Mouse (Mus musculus) ovary, postnatal 36 days (tissue): ENCODE data around the gene Ctnna3.
"Not testable (repeated sequence)": the region's sequence is repeated elsewhere in the genome, so short reads cannot be mapped to it uniquely, and the experiment has no call there.

Source experiments
- DNase-seq: peaks from one replicate; pipeline ENCODE4 v3.0.0; 2022; ENCODE audit warnings: low spot score, mixed read lengths

Gene Ctnna3

GRCm38 (mm10) chr10:64571311-64571710 lies 1141.4 kb downstream of the Ctnna3 start:
- no peak for DNase-seq

DNA sequence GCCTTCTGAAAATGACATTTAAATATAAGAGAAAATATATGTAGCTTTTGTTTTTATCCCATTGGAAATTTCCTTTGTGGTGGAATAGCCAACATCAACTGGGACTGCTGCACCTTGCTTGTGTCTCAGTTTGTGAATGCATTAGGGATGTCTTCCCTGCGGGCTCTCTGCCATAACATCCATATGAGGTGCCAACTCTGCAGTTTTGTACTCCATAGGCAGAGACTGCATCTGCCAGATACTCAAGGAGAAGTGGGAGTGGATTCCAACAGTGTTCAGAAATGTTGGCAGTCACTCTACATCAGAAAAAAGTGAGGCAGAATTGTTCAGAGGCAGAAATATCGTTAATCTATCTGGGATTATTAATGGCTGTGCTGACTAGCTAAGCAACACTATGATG lies 1158.2 kb downstream of the Ctnna3 start:
- no peak for DNase-seq

DNA sequence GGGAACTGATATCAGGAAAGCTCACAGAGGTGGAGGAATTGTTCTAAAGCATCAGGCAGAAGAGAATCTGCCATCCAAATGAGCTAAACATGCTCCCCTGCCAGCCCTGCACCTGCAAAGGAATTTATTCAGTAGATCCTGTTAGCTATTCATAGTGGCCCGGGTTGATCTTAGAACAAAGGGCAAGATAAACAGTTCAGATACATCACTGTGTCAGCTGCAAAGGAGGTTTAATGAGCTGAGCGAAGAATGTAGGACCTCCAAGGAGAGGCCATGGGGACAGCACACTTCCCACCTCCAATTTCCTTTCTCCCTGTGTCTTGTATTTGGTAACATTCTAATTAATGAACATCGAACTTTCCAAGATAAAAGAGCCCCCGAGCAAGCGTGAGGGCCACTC lies 1206.9 kb downstream of the Ctnna3 start:
- DNase-seq = no peak

DNA sequence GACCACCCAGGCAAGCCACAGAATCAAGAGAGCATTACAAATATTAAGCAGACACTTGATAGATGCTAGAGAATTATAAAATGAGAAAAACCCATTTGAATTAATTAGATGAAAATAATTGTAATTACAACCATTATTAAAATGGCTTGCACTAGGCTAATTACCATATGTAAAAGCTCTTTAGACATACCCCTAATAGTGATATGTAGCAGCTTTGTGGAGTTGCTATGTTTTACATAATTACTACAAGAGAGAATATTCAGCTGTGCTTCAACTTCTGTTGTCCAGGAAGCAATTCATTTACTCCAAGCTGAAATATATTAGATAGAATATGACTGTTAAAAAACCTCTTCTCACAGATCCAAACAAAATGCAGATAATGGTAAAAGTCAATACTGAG lies 1209.2 kb downstream of the Ctnna3 start:
- DNase-seq = no peak

- DNase-seq = no peak
These were observed 1211.2 kb downstream of the Ctnna3 start for GRCm38 (mm10) chr10:64641093-64641492.

GRCm38 (mm10) chr10:64641576-64641975 lies 1211.7 kb downstream of the Ctnna3 start:
- no peak for DNase-seq

- no peak for DNase-seq
These were observed 1214.1 kb downstream of the Ctnna3 start for GRCm38 (mm10) chr10:64643976-64644375.

- DNase-seq = no peak
These were observed 1231.3 kb downstream of the Ctnna3 start for GRCm38 (mm10) chr10:64661190-64661589.

GRCm38 (mm10) chr10:64671469-64671868 lies 1241.6 kb downstream of the Ctnna3 start:
- no peak for DNase-seq

- DNase-seq = no peak
These were observed 1245.9 kb downstream of the Ctnna3 start for GRCm38 (mm10) chr10:64675796-64676195.

GRCm38 (mm10) chr10:64710017-64710416 lies 1280.1 kb downstream of the Ctnna3 start:
- DNase-seq = no peak

DNA sequence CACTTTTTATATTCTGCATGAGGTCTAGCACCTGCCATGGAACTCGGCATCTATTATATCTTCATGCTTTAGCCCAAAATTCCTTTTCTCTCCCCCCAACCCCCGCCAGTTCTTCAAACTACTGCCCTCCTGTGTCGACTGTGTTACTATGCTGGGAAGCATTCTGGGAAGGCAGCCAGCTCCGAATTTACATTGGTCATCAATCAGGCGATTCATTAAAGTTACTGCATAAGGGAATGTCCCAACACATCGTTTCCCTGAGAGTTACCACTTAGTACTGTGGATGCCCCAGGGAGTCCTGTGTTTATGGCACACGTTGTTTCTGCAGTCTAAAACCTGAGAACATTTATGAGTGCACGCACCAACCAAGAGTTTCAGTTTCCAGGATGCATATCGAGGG lies 1288.1 kb downstream of the Ctnna3 start:
- no peak for DNase-seq

- DNase-seq = no peak
These were observed 1305.8 kb downstream of the Ctnna3 start for GRCm38 (mm10) chr10:64735692-64736091.

GRCm38 (mm10) chr10:64736616-64737015 lies 1306.7 kb downstream of the Ctnna3 start:
- DNase-seq = no peak

- not testable (repeated sequence) for DNase-seq
These were observed 1311.8 kb downstream of the Ctnna3 start for GRCm38 (mm10) chr10:64741721-64742120.

DNA sequence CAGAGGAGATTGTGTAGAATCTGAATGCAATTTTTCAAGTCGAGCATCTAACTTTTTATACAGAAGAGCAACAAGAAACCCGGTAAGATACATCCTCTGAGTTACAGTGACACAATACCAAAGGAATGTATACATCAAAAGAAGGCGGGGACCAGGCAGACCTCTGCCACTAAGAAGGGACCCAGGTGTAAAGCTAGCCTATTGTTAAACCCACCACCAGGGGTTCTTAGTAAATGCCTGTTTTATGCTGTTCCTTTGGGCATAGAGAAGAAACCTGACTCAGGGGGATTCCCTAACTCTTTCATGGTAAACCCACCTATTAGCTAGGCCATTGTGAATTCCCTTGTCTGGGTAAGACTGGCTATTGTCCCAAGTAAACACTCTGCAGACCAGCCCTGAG lies 1314.2 kb downstream of the Ctnna3 start:
- not testable (repeated sequence) for DNase-seq

DNA sequence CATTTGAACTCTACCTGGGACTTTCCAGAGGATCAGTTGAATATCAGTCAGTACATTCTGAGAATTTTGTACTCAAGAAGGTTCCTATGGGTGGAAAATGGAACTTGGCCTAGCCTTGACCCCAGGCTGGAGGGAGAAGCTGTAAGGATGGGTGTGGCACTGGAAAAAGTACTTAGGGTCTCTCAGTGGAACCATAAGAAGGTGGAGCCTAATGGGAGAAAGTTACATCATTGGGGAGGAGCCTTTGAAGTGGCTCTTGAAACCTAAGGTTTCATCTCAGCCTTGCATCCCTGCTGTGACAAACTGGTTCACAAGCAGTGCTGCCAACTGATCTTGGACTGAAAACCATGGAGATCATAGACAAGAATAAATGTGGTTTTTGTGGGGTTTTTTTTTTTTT lies 1318.8 kb downstream of the Ctnna3 start:
- DNase-seq = no peak

DNA sequence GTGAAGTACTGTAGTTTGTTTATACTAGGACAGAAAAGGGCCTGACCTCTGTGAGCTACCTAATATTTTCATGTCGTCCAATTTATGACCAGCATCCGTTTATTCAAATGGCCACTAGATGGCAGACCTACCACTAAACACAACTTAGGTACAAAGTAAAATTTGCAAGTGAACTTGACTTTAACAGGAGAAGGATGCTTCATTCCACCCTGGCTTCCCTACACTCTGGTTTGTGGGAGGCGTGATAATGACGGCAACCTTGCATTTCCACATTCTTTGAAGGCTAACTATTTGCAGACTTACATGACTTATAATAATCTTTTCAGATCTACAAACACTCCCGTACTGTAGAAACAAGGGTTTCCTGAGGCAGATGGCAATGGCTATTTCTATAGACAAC lies 1320.9 kb downstream of the Ctnna3 start:
- no peak for DNase-seq

GRCm38 (mm10) chr10:64836315-64836714 lies 1406.4 kb downstream of the Ctnna3 start:
- DNase-seq = no peak

GRCm38 (mm10) chr10:64861439-64861838 lies 1431.5 kb downstream of the Ctnna3 start:
- DNase-seq = peak; percentile 16

GRCm38 (mm10) chr10:64870888-64871287 lies 1441.0 kb downstream of the Ctnna3 start:
- DNase-seq = no peak

- DNase-seq = no peak
These were observed 1446.6 kb downstream of the Ctnna3 start for GRCm38 (mm10) chr10:64876506-64876905.

GRCm38 (mm10) chr10:64879860-64880259 lies 1450.0 kb downstream of the Ctnna3 start:
- no peak for DNase-seq

DNA sequence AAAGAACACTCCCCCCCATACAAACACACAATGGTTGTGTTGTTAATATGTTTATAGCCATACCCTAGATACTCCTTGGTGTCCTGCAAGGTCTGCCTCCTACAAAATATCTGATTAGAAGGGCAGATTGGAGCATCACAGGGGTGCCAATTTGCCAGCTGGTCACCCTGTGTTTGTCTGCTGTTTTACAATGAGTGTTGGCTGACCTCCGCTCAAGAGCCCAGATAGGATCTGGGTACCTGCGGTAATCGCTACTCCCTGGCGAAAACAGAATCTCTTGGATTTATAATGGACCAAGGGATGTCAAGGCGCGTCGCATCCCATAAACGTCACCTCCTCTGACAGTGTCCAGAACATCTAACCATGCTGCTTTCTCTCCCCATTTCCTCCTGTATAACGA lies 1457.0 kb downstream of the Ctnna3 start:
- no peak for DNase-seq

DNA sequence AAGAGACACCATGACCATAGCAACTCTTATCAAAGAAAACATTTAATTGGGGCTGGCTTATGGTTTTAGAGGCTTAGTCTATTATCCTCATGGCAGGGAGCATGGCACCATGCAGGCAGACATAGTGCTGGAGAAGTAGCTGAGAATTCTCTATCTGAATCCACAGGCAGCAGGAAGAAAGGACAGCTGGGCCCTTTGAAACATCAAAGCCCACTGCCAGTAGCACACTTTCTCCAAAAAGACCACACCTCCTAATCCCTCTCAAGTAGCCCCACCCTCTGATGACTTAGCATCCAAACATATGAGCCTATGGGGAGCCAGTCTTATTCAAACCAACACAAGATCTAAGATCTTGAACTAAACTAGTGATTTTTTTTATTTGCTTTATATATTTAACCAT lies 1462.6 kb downstream of the Ctnna3 start:
- no peak for DNase-seq
